Mouse (Mus musculus) gonadal fat pad, adult 2 months (tissue): ENCODE data around the gene Olfr1283. TPM values are rescaled to one million over a fixed set of nuclear protein-coding genes. Genes with fewer than 3 reads are reported as not detected.
"Not testable (repeated sequence)": the region's sequence is repeated elsewhere in the genome, so short reads cannot be mapped to it uniquely, and the experiment has no call there.

Experiments used
- DNase-seq: peaks from one replicate; pipeline ENCODE4 v3.0.0-alpha.2; 2012; ENCODE audit warnings: low read depth
- polyA plus RNA-seq: library from polyadenylated mRNA; depleted of rRNA; stranded (reverse); fragments of >200 nt; gene quantifications from 2 replicates; pipeline ENCODE4 v1.2.3, GENCODE M21; 2012; rRNA removed

Gene Olfr1283
- not detected in 2 replicates for polyA plus RNA-seq

- no peak for DNase-seq
Observed at GRCm38 (mm10) chr2:111366490-111366889, at the start of gene Olfr1283. Gene Olfr1283, plus strand, starts transcription at chr2:111366790.

GRCm38 (mm10) chr2:111326220-111326619, 40.4 kb upstream of the Olfr1283 start, which contains the start of gene Olfr1281:
Gene Olfr1281, plus strand, starts transcription at chr2:111326520.
- DNase-seq = no peak

- not testable (repeated sequence) for DNase-seq
Observed at GRCm38 (mm10) chr2:111333721-111334120, 32.9 kb upstream of the Olfr1283 start.

- no peak for DNase-seq
Observed at GRCm38 (mm10) chr2:111335976-111336375, 30.6 kb upstream of the Olfr1283 start, which contains the start of gene Olfr1282. Gene Olfr1282, minus strand, starts transcription at chr2:111336076.

GRCm38 (mm10) chr2:111375222-111375621, 8.6 kb downstream of the Olfr1283 start, which contains the start of gene Olfr1284:
Gene Olfr1284, plus strand, starts transcription at chr2:111375522.
- DNase-seq = no peak

Other genes starting within 250 kb of the Olfr1283 start
- gene Gm15130, start 213.9 kb upstream of the Olfr1283 start, polyA plus RNA-seq = not detected in 2 replicates
- 0.14 TPM in 1 of 2 replicates, not detected in the other for gene 4930430A15Rik, start 137.2 kb upstream of the Olfr1283 start, polyA plus RNA-seq
- gene Olfr1275, start 131.5 kb upstream of the Olfr1283 start, polyA plus RNA-seq = not detected in 2 replicates
- gene Olfr1276, start 112.3 kb upstream of the Olfr1283 start, polyA plus RNA-seq = not detected in 2 replicates
- not detected in 2 replicates for gene Olfr1277, start 92.7 kb upstream of the Olfr1283 start, polyA plus RNA-seq
- gene Olfr1278, start 76.7 kb upstream of the Olfr1283 start, polyA plus RNA-seq = not detected in 2 replicates
- gene Olfr1279, start 66.2 kb upstream of the Olfr1283 start, polyA plus RNA-seq = not detected in 2 replicates
- not detected in 2 replicates for gene Olfr1280, start 52.8 kb upstream of the Olfr1283 start, polyA plus RNA-seq
- gene Olfr1281, start 40.3 kb upstream of the Olfr1283 start, polyA plus RNA-seq = not detected in 2 replicates
- not detected in 2 replicates for gene Olfr1282, start 30.7 kb upstream of the Olfr1283 start, polyA plus RNA-seq
- gene Olfr1284, start 8.7 kb downstream of the Olfr1283 start, polyA plus RNA-seq = not detected in 2 replicates
- gene Olfr1286, start 56.3 kb downstream of the Olfr1283 start, polyA plus RNA-seq = not detected in 2 replicates
- not detected in 2 replicates for gene Olfr1287, start 82.4 kb downstream of the Olfr1283 start, polyA plus RNA-seq
- not detected in 2 replicates for gene Olfr1288, start 107.3 kb downstream of the Olfr1283 start, polyA plus RNA-seq
- not detected in 2 replicates for gene Olfr1289, start 114.0 kb downstream of the Olfr1283 start, polyA plus RNA-seq
- gene Olfr1290, start 127.0 kb downstream of the Olfr1283 start, polyA plus RNA-seq = not detected in 2 replicates
- not detected in 2 replicates for gene Olfr1291-ps1, start 130.4 kb downstream of the Olfr1283 start, polyA plus RNA-seq
- not detected in 2 replicates for gene Olfr1293-ps, start 158.4 kb downstream of the Olfr1283 start, polyA plus RNA-seq
- gene Olfr1294, start 173.5 kb downstream of the Olfr1283 start, polyA plus RNA-seq = not detected in 2 replicates
- gene Olfr1295, start 202.9 kb downstream of the Olfr1283 start, polyA plus RNA-seq = not detected in 2 replicates